Mouse (Mus musculus): ENCODE measurements at regions not wholly inside any gene's neighbourhood (a gene's known extent, or its start where the extent isn't known, plus 50 kb on each side); places are given as distances from the start of the nearest gene placed in this dataset.

- no peak for TF ChIP-seq POLR2A (IDR thresholded peaks at IDR 0.05; ENCODE audit: low read depth, low read length)
- no peak for TF ChIP-seq CTCF (conservative IDR thresholded peaks at IDR 0.05; ENCODE audit: insufficient read depth, insufficient read length, low read depth, low read length)
Observed at GRCm38 (mm10) chr2:8338271-8338670, 828.9 kb upstream of the Celf2 start.

Measured in kidney, adult 2 months (tissue).